Mouse (Mus musculus): Measurements from ENCODE around the gene Txnl4b. TPM values are rescaled to one million over a fixed set of nuclear protein-coding genes. Genes with fewer than 3 reads are reported as not detected.

Gene Txnl4b
- polyA plus RNA-seq, 1 experiment, result 5.8 TPM

- no peak for DNase-seq (ENCODE audit: low read depth, low spot score)
- WGBS, result 86% methylated on average over 5 of the region's 5 CpGs
These were observed 26.5 kb downstream of the Txnl4b start for GRCm38 (mm10) chr8:109592164-109592563.

GRCm38 (mm10) chr8:109593117-109593788, 27.6 kb downstream of the Txnl4b start:
- no peak for DNase-seq (ENCODE audit: low read depth, low spot score)
- WGBS, result 36% methylated on average over 6 of the region's 6 CpGs

GRCm38 (mm10) chr8:109595854-109596253, 30.2 kb downstream of the Txnl4b start:
- WGBS, result 42% methylated on average over 8 of the region's 8 CpGs

GRCm38 (mm10) chr8:109606725-109607124, 41.0 kb downstream of the Txnl4b start:
- WGBS, result 66% methylated on average over 2 of the region's 2 CpGs
- DNase-seq (ENCODE audit: low read depth, low spot score), result no peak

More at GRCm38 (mm10) chr8:109595854-109596253, 30.2 kb downstream of the Txnl4b start:
- DNase-seq (ENCODE audit: low read depth, low spot score), result no peak

- 1% methylated on average over 12 of the region's 12 CpGs for WGBS
- DNase-seq (ENCODE audit: low read depth, low spot score), result no peak
These were observed 42.0 kb downstream of the Txnl4b start for GRCm38 (mm10) chr8:109607650-109608049.

GRCm38 (mm10) chr8:109608271-109609152, 42.8 kb downstream of the Txnl4b start, which contains the start of gene Dhodh:
Dhodh (minus strand) TSS chr8:109608673.
- DNase-seq (ENCODE audit: low read depth, low spot score), result peak; percentile 92
- under 1% methylated on average over 42 of the region's 42 CpGs for WGBS

DNA sequence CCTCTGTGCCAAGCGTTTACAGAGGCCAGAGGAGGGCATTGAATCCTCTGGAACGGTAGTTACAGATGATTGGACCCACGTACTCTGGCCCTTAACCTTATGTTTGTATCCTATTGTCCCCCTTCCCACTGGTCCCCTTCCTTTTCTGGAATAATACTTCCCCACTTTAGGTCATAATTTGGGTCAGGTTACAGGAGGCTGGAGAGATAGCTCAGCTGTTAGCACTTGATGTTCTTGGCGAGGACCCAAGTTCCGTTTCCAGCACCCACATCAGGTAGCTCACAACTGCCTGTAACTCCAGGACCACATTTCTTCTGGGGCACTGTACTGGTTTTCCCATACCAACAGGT, 43.4 kb downstream of the Txnl4b start:
- DNase-seq (ENCODE audit: low read depth, low spot score), result peak; percentile 13
- WGBS, result 5% methylated on average over 5 of the region's 5 CpGs

DNA sequence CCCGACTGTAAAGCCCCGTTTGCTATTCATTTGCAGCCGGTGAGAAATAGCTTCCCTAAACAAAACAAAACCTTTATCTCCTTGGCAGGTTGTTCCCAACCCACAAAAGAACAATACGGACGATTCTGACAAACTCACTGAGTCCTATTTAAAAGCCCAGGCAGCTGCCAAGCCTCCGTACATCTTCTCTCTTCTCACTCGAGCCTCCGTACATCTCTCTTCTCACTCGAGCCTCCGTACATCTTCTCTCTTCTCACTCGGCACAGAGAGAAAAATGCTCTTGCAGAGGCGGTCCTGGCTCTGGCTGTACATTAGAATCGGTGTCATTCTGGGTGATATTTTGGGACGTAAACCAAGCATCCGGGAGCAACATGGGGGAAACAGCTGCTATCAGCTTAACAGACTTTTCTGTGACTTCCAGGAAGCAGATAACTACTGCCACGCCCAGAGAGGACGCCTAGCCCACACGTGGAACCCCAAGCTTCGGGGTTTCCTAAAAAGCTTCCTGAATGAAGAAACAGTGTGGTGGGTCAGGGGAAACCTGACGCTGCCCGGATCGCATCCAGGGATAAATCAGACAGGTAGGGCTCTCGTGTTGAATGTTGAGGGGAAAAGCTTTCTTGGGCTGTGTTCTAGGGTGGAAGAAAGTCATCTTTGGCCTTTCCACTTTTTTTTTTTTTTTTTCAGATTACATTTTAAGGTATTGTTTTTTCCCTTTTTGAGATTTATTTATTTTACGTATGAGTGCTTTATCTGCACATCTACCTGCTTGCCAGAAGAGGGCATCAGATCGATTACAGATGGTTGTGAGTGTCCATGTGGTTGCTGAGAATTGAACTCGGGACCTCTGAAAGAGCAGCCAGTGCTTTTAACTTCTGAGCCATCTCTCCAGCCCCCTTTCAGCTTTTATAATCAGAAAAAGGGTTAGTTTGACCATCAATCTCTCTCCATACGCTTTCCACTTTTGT, 48.8 kb downstream of the Txnl4b start, which contains the start of gene Pkd1l3:
Pkd1l3 (plus strand) TSS at position 275 of the 968 bp plus-strand sequence.
- DNase-seq (ENCODE audit: low read depth, low spot score), result no peak
- 50% methylated on average over 27 of the region's 27 CpGs for WGBS

GRCm38 (mm10) chr8:109615569-109615968, 49.9 kb downstream of the Txnl4b start:
- no peak for DNase-seq (ENCODE audit: low read depth, low spot score)
- 84% methylated on average over 3 of the region's 3 CpGs for WGBS

Other genes with a start within 250 kb of the Txnl4b start
- not detected in 2 replicates for gene Pmfbp1, start 71.9 kb upstream of the Txnl4b start, polyA plus RNA-seq (2012; rRNA removed)
- 16.6 and 19.7 TPM in 2 replicates for gene Dhx38, start within 50 bp of the Txnl4b start, polyA plus RNA-seq (2012; rRNA removed)
- gene Hp, start 13.3 kb downstream of the Txnl4b start, polyA plus RNA-seq (2012; rRNA removed), result 17.8 and 35.4 TPM in 2 replicates
- 12.5 and 20.0 TPM in 2 replicates for gene Dhodh, start 42.8 kb downstream of the Txnl4b start, polyA plus RNA-seq (2012; rRNA removed)
- 0.05 and 0.23 TPM in 2 replicates for gene Pkd1l3, start 48.6 kb downstream of the Txnl4b start, polyA plus RNA-seq (2012; rRNA removed)
- gene Ist1, start 127.4 kb downstream of the Txnl4b start, polyA plus RNA-seq (2012; rRNA removed), result 54.0 and 61.4 TPM in 2 replicates
- 5.6 and 6.3 TPM in 2 replicates for gene Zfp821, start 139.7 kb downstream of the Txnl4b start, polyA plus RNA-seq (2012; rRNA removed)
- 5.5 and 8.6 TPM in 2 replicates for gene Atxn1l, start 171.8 kb downstream of the Txnl4b start, polyA plus RNA-seq (2012; rRNA removed)
- 28.5 and 37.0 TPM in 2 replicates for gene Ap1g1, start 212.7 kb downstream of the Txnl4b start, polyA plus RNA-seq (2012; rRNA removed)

All from large intestine, adult 2 months (tissue).